Mouse (Mus musculus): ENCODE data around the gene Ccdc57.
"Not testable (repeated sequence)": the region's sequence is repeated elsewhere in the genome, so short reads cannot be mapped to it uniquely, and the experiment has no call there.

The Ccdc57 gene

DNA sequence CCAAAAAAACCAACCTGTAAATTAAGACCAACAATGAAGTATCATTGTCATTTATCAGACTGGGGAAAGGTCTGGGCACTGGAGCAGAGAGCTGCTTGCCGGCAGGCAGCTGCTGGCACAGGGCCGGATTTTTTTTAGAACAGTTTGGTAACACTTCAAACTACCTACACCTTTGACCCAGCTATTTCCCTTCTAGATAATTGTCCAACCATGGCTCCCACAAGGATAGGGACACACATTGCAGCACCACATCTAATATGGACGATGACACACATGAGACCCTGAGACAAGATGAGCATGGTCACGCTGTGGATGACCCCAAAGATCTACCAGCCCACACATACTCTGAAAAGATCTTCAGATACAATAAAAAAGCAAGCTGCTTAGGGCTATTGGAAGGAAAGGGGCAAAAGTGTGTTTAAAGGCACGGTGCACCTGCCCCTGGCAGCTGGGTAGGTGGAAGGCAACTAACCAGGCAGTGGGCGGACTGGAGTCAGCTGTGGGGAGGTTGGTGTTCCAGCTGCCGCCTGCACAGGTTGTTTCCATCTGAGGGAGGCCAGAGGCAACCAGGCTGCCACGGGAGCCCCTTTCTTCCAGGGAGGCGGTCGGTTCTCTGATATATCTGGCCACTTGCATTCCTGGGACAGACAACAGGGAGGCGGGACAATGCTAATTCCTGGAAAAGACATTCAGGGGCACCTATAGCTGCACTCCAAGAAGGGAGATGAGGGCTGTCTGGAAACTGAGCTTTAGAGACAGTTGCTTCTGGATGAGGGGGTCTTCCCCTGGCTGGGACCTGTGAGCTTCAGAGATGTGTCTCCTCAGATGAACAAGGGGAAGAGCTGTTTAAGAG is 80.4 kb downstream of the Ccdc57 start:
- DNase-seq (ENCODE audit: low spot score in 2 of 2) = peak; percentile 38 to 68

DNA sequence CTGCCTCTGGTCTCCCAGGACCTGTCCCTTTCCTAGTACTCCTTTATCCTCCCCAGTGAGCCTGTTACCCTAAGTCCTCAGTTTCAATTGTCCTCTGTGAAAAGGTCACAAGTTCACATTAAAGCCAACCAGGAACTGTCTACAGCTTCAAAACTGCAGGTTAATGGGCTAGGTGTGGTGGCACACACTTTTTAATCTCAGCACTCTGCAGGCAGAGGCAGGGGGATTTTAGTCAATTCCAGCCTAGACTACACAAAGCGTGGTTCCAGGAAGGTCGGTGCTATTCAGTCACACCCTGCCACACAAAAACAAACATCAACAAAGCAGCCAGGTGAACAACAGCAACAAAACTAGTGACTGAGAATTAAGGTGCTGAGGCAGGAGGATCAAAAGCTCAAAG is 81.1 kb downstream of the Ccdc57 start:
- no peak for DNase-seq (ENCODE audit: low spot score in 2 of 2)

- peak; percentile 35 to 65 for DNase-seq (ENCODE audit: low spot score in 2 of 2)
Measured at GRCm38 (mm10) chr11:120851132-120851531, 81.5 kb downstream of the Ccdc57 start.

DNA sequence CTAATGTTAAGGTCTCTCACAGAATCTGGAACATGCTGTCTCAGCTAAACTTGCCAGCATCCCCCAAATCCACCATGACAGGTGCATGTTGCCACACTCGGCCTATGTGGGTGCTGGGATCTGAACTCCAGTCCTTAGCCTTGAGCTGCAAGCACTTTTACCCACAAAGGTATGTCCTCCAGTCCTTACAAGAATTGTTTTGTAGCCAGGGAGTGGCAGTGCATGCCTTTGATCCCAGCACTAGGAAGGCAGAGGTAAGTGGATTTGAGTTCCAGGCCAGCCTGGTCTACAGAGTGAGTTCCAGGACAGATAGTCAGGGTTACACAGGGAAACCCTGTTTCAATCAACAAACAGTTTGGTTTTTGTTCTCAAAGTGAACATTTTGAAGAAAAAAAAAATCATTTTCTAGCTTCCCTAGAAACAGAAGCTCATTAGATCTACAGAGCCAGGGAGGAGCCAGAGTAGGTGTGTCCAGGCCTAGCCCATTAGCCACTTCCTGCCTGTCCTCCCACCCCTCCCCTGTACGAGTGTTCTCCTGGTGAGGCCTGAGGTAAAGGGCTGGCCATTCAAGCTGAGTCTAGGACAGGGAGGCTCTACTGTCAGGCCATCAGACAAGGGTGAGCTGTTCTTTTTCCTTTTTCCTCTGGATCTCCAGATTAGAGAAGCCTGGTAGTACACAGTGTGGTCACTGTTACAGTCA is 82.2 kb downstream of the Ccdc57 start:
- DNase-seq (ENCODE audit: low spot score in 2 of 2) = peak; percentile 18 to 47

- DNase-seq (ENCODE audit: low spot score in 2 of 2) = no peak
Measured at GRCm38 (mm10) chr11:120846725-120847475, 85.8 kb downstream of the Ccdc57 start.

GRCm38 (mm10) chr11:120844329-120844728 is 88.3 kb downstream of the Ccdc57 start:
- no peak for DNase-seq (ENCODE audit: low spot score in 2 of 2)

- no peak for DNase-seq (ENCODE audit: low spot score in 2 of 2)
Measured at GRCm38 (mm10) chr11:120833555-120834280, 99.0 kb downstream of the Ccdc57 start.

- DNase-seq (ENCODE audit: low spot score in 2 of 2) = not testable (repeated sequence)
Measured at GRCm38 (mm10) chr11:120832962-120833361, 99.7 kb downstream of the Ccdc57 start.

- DNase-seq (ENCODE audit: low spot score in 2 of 2) = no peak
Measured at GRCm38 (mm10) chr11:120831659-120832440, 100.8 kb downstream of the Ccdc57 start.

GRCm38 (mm10) chr11:120830686-120831085 is 102.0 kb downstream of the Ccdc57 start:
- DNase-seq (ENCODE audit: low spot score in 2 of 2) = peak in 1 of 2 experiments; percentile 70

DNA sequence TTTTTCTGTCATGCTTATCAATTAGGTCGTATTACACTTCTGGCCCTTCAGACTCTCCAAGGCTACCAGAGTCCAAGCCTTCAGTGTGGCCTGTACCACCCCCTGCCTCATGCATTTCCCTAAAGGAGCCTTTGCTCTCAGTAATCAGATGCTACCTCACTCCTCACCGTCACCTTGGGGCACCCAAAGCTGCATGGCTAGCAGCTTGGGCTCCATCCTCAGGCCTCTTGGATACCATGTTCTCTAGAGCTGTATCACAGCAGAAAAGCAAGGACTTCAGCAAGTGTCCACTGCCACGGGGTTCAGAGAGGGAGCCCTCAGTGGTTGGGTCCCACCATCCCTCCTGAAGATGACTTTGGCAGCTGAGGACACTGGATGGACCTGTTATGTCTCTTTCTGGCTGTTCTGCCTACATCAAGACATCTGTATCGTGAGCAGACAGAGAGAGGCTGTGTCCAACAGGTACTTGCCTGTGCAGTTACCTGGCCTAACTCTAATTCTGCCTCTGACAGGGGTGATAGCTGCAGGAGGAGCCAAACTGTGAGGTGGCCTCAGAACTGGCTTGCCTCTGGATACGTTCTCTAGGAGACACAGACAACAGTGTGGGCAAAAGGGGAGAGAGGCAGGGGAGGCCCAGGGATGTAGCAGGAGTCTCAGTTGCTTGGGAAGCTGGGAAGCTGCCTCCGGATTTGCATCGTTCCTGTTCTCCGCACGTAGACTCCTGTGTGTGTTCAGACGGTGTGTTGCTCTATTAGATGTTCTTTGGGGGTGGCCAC is 102.7 kb downstream of the Ccdc57 start:
- DNase-seq (ENCODE audit: low spot score in 2 of 2) = no peak

- DNase-seq (ENCODE audit: low spot score in 2 of 2) = no peak
Measured at GRCm38 (mm10) chr11:120828416-120828815, 104.3 kb downstream of the Ccdc57 start.

- DNase-seq (ENCODE audit: low spot score in 2 of 2) = no peak
Measured at GRCm38 (mm10) chr11:120826016-120826953, 106.4 kb downstream of the Ccdc57 start.

DNA sequence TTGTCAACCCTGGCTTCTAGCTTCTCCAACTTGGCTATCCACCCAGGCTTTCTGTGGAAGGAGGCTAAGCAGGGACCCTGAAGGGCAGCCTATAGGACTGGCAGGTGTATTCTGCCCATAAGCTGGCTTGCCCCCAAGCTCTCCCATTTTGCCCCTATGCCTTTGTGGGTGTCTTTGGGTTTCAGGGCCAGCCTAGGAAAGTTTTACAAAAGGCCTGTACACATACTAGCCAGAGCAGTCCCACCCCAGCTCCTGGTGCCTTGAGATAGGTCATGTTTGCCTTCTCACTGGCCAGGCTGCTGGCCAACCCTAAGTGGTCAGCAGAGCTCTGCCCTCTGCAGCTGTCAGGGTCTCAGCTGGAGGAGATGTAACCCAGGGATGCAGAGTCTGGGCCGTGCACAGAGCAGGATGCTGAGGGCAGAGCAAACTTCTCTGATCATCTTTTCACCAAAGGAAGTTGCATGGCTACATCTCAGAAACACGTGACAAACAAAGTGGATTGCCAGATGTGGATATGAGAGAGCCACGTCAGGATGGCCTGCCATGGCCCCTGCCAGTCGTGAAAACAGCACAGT is 107.3 kb downstream of the Ccdc57 start:
- DNase-seq (ENCODE audit: low spot score in 2 of 2) = no peak

GRCm38 (mm10) chr11:120824787-120825288 is 107.8 kb downstream of the Ccdc57 start:
- no peak for DNase-seq (ENCODE audit: low spot score in 2 of 2)

GRCm38 (mm10) chr11:120823956-120824786 is 108.5 kb downstream of the Ccdc57 start, which contains the start of gene Fasn:
Gene Fasn (minus strand): TSS chr11:120824547.
- DNase-seq (ENCODE audit: low spot score in 2 of 2) = peak; percentile 91 to 94

DNA sequence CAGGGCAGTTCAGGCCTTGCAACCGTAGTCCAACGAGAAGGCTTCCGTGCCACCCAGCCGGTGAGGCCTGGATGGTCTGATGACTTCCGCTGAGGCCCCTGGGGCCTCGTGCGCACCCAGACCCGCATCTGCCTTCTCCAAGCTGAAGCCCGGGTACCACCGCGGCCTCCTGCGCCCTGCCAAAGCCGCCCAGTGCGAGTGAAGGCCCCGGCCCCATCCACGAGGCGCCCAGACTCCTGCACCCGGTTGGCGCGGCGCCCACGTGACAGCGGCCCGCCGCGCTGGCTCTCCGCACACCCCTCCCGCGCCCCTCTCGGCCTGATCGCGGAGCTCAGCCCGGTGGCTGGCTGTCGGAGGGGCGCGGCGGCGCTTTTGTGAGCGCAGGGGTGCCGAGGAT is 109.1 kb downstream of the Ccdc57 start:
- DNase-seq (ENCODE audit: low spot score in 2 of 2) = peak; percentile 43 to 46

Data from urinary bladder, postnatal 36 days (tissue).